Mouse (Mus musculus) lung, embryonic 15.5 days (tissue): Measurements from ENCODE around the gene Trak2. TPM values are rescaled to one million over a fixed set of nuclear protein-coding genes. Genes with fewer than 3 reads are reported as not detected.
"Not testable (repeated sequence)": the region's sequence is repeated elsewhere in the genome, so short reads cannot be mapped to it uniquely, and the experiment has no call there.

ENCODE experiments used
- ATAC-seq: fragments of 200-750 bp; cut with Nextera tagmentation; 2 replicates; pipeline ENCODE4 v1.8.0; 2017; ENCODE audit warnings: moderate number of reproducible peaks, borderline replicate concordance; ENCODE audit not compliant: low FRiP score, low TSS enrichment; ENCODE audit errors: extremely low read depth
- H3K27ac ChIP-seq: fragments of 300-500 bp; sonication (generic); 2 replicates; pipeline ENCODE4 v1.5.1; 2015; ENCODE audit warnings: moderate library complexity, mild to moderate bottlenecking, inconsistent platforms
- H3K27me3 ChIP-seq: fragments of 300-500 bp; sonication (generic); 2 replicates; pipeline ENCODE4 v1.6.1; 2015; ENCODE audit warnings: inconsistent platforms
- H3K36me3 ChIP-seq: fragments of 300-500 bp; sonication (generic); 2 replicates; pipeline ENCODE4 v1.6.1; 2015; ENCODE audit warnings: inconsistent platforms
- H3K4me1 ChIP-seq: fragments of 300-500 bp; sonication (generic); 2 replicates; pipeline ENCODE4 v1.6.1; 2015; ENCODE audit warnings: inconsistent platforms
- H3K4me2 ChIP-seq: fragments of 300-500 bp; sonication (generic); 2 replicates; pipeline ENCODE4 v1.6.1; 2015; ENCODE audit warnings: inconsistent platforms, mild to moderate bottlenecking, moderate library complexity
- H3K4me3 ChIP-seq: fragments of 300-500 bp; sonication (generic); 2 replicates; pipeline ENCODE4 v1.5.1; 2015; ENCODE audit warnings: mild to moderate bottlenecking, inconsistent platforms
- H3K9ac ChIP-seq: fragments of 300-500 bp; sonication (generic); 2 replicates; pipeline ENCODE4 v1.6.1; 2015; ENCODE audit warnings: inconsistent platforms
- H3K9me3 ChIP-seq: fragments of 300-500 bp; sonication (generic); 2 replicates; pipeline ENCODE4 v1.6.1; 2016; ENCODE audit warnings: inconsistent platforms
- WGBS: fragments of 180-500 bp; shearing (Covaris S2); methylation state at CpG from one replicate; pipeline ENCODE4 v1.1.7; 2015; 5-methylcytosine and 5-hydroxymethylcytosine counted together
- polyA plus RNA-seq: library from polyadenylated mRNA; unstranded; fragments of >200 nt; fragmentation: Nextera tagmentation; extraction: Ambion mirVana; gene quantifications from 2 replicates; pipeline ENCODE4 v1.2.1, GENCODE M21; 2015

Gene Trak2
- polyA plus RNA-seq, 1 experiment from 2014 or later = 14.6 TPM

DNA sequence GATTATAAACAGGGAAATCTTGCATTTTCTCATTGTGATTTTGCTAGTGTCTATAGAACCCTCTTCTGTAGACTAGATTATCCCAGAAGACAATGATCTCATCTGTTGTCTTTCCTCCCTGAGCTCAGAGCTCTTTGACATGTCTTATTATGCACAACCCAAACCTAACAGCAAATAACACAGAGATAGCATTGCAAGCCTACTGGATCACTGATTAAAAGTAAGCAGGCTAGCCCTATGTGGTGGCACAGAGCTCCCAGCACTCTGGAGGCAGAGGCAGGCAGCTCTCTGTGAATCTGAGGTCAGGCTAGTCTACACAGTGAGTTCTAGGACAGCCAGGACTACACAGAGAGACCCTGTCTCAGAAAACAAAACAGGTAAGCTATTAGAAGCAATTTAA is 10.4 kb downstream of the Trak2 start:
- H3K4me3 ChIP-seq = no peak overlapping the region
- no peak overlapping the region for H3K4me2 ChIP-seq
- H3K36me3 ChIP-seq = no peaks in the 10 kb centered on the region
- no peak overlapping the region for H3K9ac ChIP-seq
- no peak overlapping the region for H3K27ac ChIP-seq
- peaks cover 8% of the 10 kb centered on the region; the same call in 1 of the 2 replicates for H3K4me1 ChIP-seq
- no peaks in the 10 kb centered on the region for H3K9me3 ChIP-seq
- ATAC-seq = no peak
- no peaks in the 10 kb centered on the region for H3K27me3 ChIP-seq

DNA sequence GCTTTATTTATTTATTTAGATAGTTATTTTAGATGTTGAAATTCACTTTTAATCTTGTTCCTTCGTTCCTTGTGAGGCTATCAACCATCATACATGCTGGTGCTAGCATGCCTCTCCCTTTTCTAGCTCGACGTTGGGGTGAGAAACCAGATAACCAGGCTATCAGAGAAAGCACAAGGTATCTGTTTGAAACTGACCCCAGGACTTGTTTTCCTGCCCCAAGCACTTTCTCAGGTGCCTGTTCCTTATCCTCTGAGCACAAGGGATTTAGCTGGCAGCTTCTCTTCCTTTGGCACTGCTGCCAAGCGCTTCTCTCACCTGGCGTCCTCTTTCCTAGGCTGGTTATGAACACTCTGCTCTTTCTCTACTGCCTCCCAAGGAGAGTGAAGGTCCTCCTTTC is 10.8 kb downstream of the Trak2 start:
- no peak for ATAC-seq
- H3K36me3 ChIP-seq = no peaks in the 10 kb centered on the region
- H3K4me3 ChIP-seq = no peak overlapping the region
- H3K4me1 ChIP-seq = peaks cover 9% of the 10 kb centered on the region; the same call in 1 of the 2 replicates
- WGBS = 79% methylated on average over 5 of the region's 5 CpGs
- no peak overlapping the region for H3K4me2 ChIP-seq
- H3K27ac ChIP-seq = no peak overlapping the region
- H3K9ac ChIP-seq = no peak overlapping the region
- H3K27me3 ChIP-seq = no peaks in the 10 kb centered on the region
- H3K9me3 ChIP-seq = no peaks in the 10 kb centered on the region

DNA sequence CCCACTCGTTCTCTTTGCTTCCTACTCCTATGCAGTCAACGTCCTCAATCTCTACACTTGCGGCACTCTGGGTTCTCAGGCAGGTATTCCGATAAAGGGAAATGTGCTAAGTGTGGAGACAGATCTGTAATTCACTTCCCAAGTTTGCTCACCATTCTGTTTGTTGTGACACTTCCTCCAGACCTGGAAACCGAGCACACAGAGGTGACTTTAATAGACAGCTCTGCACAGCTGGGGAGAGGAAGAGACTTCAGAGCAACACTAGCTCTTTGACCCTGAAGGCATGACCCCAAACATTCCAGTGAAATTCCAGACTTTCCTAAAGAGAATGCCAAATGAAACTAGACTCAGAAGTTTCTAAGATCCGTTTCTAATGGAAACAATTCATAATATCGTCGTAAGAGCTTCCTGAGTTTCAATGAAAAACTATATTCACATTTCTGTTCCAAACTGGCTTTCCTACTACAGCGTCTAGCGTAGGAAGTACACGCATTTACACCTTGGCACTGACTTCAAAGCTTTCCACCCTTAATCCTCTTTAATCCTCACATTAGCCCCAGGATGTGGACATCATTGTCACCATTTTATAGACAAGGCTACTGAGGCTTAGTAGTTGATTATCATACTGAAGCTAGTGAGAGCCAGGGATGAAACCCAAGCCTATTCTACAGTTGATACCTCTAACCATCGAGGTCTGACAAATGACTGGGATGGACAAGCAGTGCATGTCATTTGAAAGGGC is 11.9 kb downstream of the Trak2 start:
- Histone ChIP-seq H3K27ac (no peak overlapping the region), H3K9ac (no peak overlapping the region), H3K9me3 (no peaks in the 10 kb centered on the region), H3K4me1 (peaks cover 9% of the 10 kb centered on the region; the same call in 1 of the 2 replicates), H3K4me3 (no peak overlapping the region), H3K27me3 (no peaks in the 10 kb centered on the region), H3K4me2 (no peak overlapping the region), H3K36me3 (no peaks in the 10 kb centered on the region)
- ATAC-seq = no peak
- WGBS = 34% methylated on average over 12 of the region's 12 CpGs

DNA sequence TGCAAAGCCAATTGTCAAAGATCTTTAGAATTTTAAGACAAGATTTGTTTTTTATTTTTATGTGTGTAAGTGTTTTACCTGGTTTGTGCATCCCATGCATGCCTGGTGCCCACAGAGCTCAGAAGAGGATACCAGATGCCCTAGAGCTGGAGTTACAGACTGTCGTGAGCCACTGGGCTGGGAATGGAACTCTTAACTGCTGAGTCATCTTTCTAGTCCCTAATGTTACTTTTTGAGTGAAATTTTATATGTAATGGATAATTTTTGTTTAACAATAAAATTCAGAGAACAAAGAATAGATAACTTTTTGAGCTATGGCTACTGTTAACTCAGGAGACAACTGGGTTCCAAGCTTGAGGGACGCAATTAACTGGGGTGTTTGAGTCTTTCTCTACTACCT is 13.5 kb downstream of the Trak2 start:
- Histone ChIP-seq H3K9me3 (no peaks in the 10 kb centered on the region), H3K27me3 (no peaks in the 10 kb centered on the region), H3K27ac (no peak overlapping the region), H3K4me3 (no peak overlapping the region), H3K4me2 (no peak overlapping the region), H3K36me3 (no peaks in the 10 kb centered on the region), H3K4me1 (peaks cover 9% of the 10 kb centered on the region; the same call in 1 of the 2 replicates), H3K9ac (no peak overlapping the region)
- WGBS = 84% methylated on average over 2 of the region's 2 CpGs
- ATAC-seq = no peak

DNA sequence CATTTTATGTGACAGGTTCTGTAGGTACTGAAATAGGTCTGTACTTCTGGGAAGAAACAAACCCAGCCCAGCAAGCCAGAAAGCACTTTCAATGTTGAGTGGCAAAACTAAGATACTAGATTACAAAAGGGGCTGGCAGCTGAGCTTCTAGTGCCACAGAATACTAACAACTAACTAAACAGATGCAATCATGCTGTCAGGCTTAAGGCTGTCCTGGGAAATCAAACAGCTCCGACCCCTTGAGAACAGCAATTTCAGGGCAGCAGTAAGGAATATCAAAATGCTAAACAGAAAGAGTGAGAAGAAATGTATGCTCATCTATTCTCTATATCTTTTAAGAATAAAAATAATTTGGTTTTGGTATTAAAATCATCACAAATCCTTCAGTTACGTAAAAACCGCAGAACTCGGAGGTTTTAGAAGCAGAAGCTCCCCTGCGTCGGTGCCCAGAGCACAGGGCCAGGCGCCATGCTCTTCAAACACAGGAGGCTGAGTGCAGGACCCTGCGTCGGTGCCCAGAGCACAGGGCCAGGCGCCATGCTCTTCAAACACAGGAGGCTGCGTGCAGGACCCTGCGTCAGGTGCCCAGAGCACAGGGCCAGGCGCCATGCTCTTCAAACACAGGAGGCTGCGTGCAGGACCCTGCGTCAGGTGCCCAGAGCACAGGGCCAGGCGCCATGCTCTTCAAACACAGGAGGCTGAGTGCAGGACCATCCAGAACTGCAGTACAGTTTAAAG is 14.3 kb downstream of the Trak2 start:
- not testable (repeated sequence) for ATAC-seq, H3K4me2 ChIP-seq, H3K9ac ChIP-seq, H3K36me3 ChIP-seq, H3K9me3 ChIP-seq, H3K4me3 ChIP-seq, H3K27me3 ChIP-seq, H3K27ac ChIP-seq
- H3K4me1 ChIP-seq = peaks cover 11% of the 10 kb centered on the region; the same call in 1 of the 2 replicates
- 70% methylated on average over 16 of the region's 16 CpGs for WGBS

DNA sequence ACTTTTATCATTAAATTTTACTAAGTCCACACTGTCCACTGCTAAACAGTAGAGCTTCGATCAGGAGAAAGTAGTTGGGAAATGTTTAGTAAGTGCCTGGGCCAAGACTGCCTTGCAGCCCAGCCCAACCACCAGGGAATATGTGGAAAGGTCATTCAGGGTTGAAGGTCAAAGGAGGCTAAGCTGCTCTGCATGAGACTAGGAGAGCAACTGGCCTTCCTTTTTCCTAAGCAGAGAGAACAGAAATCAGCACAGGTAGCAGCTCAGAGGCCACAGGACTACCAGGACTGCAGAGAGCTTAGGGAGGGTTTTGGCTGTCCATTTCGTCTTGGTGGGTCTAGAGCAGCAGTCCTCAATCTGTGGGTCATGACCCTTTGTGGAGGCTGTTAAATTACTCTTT is 15.3 kb downstream of the Trak2 start:
- H3K9ac ChIP-seq = no peak overlapping the region
- 54% methylated on average over 2 of the region's 2 CpGs for whole genome bisulfite sequencing
- H3K36me3 ChIP-seq = no peaks in the 10 kb centered on the region
- ATAC-seq = no peak
- H3K27me3 ChIP-seq = no peaks in the 10 kb centered on the region
- H3K27ac ChIP-seq = no peak overlapping the region
- peaks cover 12% of the 10 kb centered on the region; the same call in 1 of the 2 replicates for H3K4me1 ChIP-seq
- H3K4me3 ChIP-seq = no peak overlapping the region
- H3K9me3 ChIP-seq = no peaks in the 10 kb centered on the region
- no peak overlapping the region for H3K4me2 ChIP-seq

DNA sequence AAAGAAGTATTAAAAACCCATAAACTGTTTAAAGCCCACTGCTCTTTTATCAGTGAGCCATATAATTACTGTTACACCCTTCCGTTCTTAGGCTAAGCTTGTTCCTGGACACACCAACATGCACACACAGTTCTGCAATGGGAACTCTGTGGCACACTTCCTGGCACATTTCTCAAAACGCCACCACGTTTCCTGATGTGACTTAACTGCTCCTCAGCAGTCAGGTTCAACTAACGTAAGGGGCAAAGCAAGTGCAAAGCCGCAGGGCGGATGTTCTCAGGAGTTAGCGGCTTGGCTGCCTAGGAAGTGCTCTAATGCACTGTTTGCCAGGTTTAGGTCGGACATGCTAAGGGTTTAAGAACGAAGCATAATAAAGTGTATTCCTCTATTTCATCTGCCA is 17.0 kb downstream of the Trak2 start:
- 60% methylated on average over 9 of the region's 9 CpGs for WGBS
- H3K4me1 ChIP-seq = peaks cover 15% of the 10 kb centered on the region; the same call in 1 of the 2 replicates

DNA sequence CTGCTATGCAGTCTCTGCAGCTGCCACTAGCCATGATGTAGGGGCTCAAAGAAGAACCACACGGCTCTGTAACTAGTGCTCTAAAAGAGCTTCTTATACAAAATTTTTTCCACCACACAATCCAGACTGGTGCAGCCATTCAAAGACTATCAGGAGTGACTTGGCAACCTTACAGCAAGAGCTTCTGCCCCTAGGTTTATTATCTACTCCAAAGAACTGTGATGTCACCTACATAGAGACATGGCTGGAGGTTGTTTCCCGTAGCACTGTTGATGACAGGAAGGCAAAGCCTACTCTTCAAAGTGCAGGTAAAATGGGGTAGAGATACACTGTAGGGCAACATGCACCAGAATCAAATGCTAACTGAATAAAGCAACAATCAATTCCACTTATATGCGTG is 17.5 kb downstream of the Trak2 start:
- no peak overlapping the region for H3K4me3 ChIP-seq
- no peak for ATAC-seq
- WGBS = 75% methylated on average over 3 of the region's 3 CpGs
- no peak overlapping the region for H3K4me2 ChIP-seq
- H3K36me3 ChIP-seq = no peaks in the 10 kb centered on the region
- no peaks in the 10 kb centered on the region for H3K9me3 ChIP-seq
- no peak overlapping the region for H3K9ac ChIP-seq
- H3K27me3 ChIP-seq = no peaks in the 10 kb centered on the region
- peaks cover 19% of the 10 kb centered on the region for H3K4me1 ChIP-seq
- H3K27ac ChIP-seq = no peak overlapping the region

More for the DNA sequence above, 17.0 kb downstream of the Trak2 start:
- no peak for ATAC-seq
- no peak overlapping the region for H3K4me3 ChIP-seq
- no peaks in the 10 kb centered on the region for H3K9me3 ChIP-seq
- H3K27ac ChIP-seq = no peak overlapping the region
- H3K27me3 ChIP-seq = no peaks in the 10 kb centered on the region
- no peak overlapping the region for H3K4me2 ChIP-seq
- no peak overlapping the region for H3K9ac ChIP-seq
- H3K36me3 ChIP-seq = no peaks in the 10 kb centered on the region

DNA sequence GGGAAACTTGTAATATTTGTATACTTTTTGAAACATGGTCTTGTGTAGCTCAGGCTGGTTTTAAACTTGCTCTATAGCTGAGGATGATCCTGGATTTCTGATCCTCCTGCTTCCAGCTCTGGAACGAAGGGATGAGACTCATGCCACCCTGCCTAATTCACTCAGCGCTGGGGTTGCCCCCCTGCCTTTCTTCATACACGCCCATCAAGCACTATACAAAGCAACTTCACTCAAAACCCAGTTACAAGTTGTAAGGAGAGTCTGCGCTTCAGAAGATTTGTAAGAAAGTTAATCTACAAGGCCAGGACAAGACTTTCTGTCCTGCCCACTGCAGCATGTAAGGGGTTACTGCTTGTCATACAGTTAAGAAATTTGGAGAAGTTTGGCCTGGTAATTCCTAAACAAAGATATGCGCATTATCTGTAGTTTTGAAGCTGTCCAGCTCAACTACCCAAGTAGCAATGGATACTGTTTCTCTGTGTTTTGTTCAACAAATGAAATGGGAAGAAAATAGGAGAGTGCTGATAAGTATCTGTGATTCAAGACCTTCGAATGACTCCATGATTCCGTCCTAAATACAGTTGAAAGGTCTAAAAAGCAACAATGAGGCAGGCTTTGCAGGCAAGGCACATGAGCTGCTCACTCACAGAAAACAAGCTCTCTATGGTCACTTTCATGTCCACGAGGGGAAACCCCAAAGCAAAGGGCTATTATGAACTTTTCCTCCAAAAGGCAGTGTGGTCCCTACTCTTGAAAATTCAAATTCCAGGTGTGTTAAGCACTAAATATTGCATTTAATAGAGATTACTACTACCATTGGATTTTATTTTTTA is 18.4 kb downstream of the Trak2 start:
- Histone ChIP-seq H3K4me1 (peaks cover 23% of the 10 kb centered on the region), H3K4me2 (no peak overlapping the region), H3K9me3 (no peaks in the 10 kb centered on the region), H3K27me3 (no peaks in the 10 kb centered on the region), H3K4me3 (no peak overlapping the region), H3K27ac (no peak overlapping the region), H3K9ac (no peak overlapping the region), H3K36me3 (no peaks in the 10 kb centered on the region)
- WGBS = 84% methylated on average over 8 of the region's 8 CpGs
- ATAC-seq = no peak

DNA sequence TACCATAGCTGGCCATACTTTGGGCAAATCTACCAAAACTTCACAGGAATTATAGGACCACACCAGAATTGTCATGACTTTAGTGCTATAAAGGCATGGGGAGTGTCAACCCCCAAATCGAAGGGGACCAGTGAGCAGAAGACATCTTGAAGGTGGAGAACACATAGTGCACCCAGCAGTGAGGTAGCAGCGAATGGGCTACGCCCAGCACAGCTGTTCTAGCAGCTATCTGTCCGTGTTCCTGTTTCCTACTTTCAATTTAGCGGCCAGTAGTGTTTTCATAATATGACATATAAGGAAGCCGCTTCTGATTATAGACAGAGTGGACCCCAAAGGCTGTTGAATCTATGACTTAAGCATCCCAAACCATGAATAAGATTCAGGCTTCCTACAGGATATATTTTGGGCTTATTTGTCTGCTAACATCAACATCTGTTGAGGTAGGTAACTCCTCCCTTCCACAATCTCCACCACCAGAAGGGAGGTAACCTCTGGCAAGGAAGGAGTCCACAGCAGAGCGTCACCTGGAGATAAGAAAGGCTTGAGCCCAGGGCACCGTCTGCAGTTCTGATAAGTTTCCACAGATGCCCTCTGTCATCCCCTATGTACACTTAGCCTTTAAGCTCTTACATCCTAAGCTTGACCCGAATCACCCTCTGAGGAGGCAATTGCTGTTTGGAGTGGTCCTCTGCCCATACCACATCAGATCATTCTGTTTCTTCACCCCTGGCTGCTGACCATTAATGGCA is 19.4 kb downstream of the Trak2 start:
- no peak overlapping the region for H3K9ac ChIP-seq
- H3K27me3 ChIP-seq = no peaks in the 10 kb centered on the region
- peak; percentile 55; the same call in 1 of the 2 replicates for ATAC-seq
- H3K4me3 ChIP-seq = no peak overlapping the region
- H3K27ac ChIP-seq = no peak overlapping the region
- peaks cover 23% of the 10 kb centered on the region for H3K4me1 ChIP-seq
- H3K9me3 ChIP-seq = no peaks in the 10 kb centered on the region
- no peaks in the 10 kb centered on the region for H3K36me3 ChIP-seq
- 75% methylated on average over 9 of the region's 9 CpGs for WGBS
- H3K4me2 ChIP-seq = no peak overlapping the region

DNA sequence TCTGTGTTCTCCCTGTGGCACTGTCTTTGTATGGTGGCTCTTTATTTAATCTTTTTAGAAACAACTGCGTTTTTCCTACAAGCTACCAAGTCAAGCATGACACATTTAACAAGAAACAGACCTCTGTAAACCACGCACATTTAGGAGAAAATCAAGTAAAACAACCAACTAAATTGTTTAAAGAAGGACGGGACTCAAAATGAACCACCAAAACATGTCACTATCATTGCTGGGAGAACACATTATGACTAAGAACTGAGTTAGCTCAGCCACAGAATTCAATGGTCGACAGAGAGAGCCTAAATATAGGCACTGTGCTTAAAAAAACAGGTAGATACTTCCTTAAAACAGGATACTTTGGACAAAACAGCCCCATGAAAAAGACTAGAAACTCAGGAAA is 20.2 kb downstream of the Trak2 start:
- Histone ChIP-seq H3K36me3 (no peaks in the 10 kb centered on the region), H3K9me3 (no peaks in the 10 kb centered on the region), H3K9ac (no peak overlapping the region), H3K4me1 (peaks cover 21% of the 10 kb centered on the region), H3K27ac (no peak overlapping the region), H3K27me3 (no peaks in the 10 kb centered on the region), H3K4me3 (no peak overlapping the region), H3K4me2 (no peak overlapping the region)
- WGBS = 59% methylated on average over 4 of the region's 4 CpGs
- no peak for ATAC-seq
